Mouse (Mus musculus) limb, embryonic 13.5 days (tissue): ENCODE data around the gene Prickle1. TPM values are rescaled to one million over a fixed set of nuclear protein-coding genes. Genes with fewer than 3 reads are reported as not detected.
A peak's percentile ranks its signal among the peaks of the same experiment; 100 is the strongest.

Experiments used
- ATAC-seq: fragments of 200-750 bp; cut with Nextera tagmentation; 2 replicates; pipeline ENCODE4 v1.8.0; 2017; ENCODE audit warnings: low read depth, moderate number of reproducible peaks, moderate TSS enrichment; ENCODE audit not compliant: low FRiP score
- H3K27ac ChIP-seq: fragments of 300-500 bp; sonication (generic); 2 replicates; pipeline ENCODE4 v1.5.1; 2015; ENCODE audit warnings: inconsistent platforms, mild to moderate bottlenecking, moderate library complexity
- H3K27me3 ChIP-seq: fragments of 300-500 bp; sonication (generic); 2 replicates; pipeline ENCODE4 v1.6.1; 2015; ENCODE audit warnings: mild to moderate bottlenecking, inconsistent platforms
- H3K36me3 ChIP-seq: fragments of 300-500 bp; sonication (generic); 2 replicates; pipeline ENCODE4 v1.6.1; 2015; ENCODE audit warnings: inconsistent platforms, mild to moderate bottlenecking, moderate library complexity
- H3K4me1 ChIP-seq: fragments of 300-500 bp; sonication (generic); 2 replicates; pipeline ENCODE4 v1.6.1; 2015; ENCODE audit warnings: inconsistent platforms
- H3K4me2 ChIP-seq: fragments of 300-500 bp; sonication (generic); replicated peaks from 2 replicates; pipeline ENCODE4 v1.6.1; 2015; ENCODE audit warnings: inconsistent platforms, mild to moderate bottlenecking, moderate library complexity
- H3K4me3 ChIP-seq: fragments of 300-500 bp; sonication (generic); 2 replicates; pipeline ENCODE4 v1.5.1; 2015; ENCODE audit warnings: moderate library complexity, mild to moderate bottlenecking, inconsistent platforms
- H3K9ac ChIP-seq: fragments of 300-500 bp; sonication (generic); 2 replicates; pipeline ENCODE4 v1.6.1; 2015; ENCODE audit warnings: mild to moderate bottlenecking, inconsistent platforms
- H3K9me3 ChIP-seq: fragments of 300-500 bp; sonication (generic); 2 replicates; pipeline ENCODE4 v1.6.1; 2016; ENCODE audit warnings: inconsistent platforms
- WGBS: fragments of 180-500 bp; shearing (Covaris S2); methylation state at CpG from one replicate; pipeline ENCODE4 v1.1.7; 2015; 5-methylcytosine and 5-hydroxymethylcytosine counted together
- polyA plus RNA-seq: library from polyadenylated mRNA; unstranded; fragments of >200 nt; fragmentation: Nextera tagmentation; extraction: Ambion mirVana; gene quantifications from 2 replicates; pipeline ENCODE4 v1.2.1, GENCODE M21; 2015

The Prickle1 gene
- polyA plus RNA-seq, 1 experiment from 2014 or later = 57.2 TPM

GRCm38 (mm10) chr15:93537745-93538144 is 57.9 kb downstream of the Prickle1 start:
- WGBS = 75% methylated on average over 7 of the region's 7 CpGs
- Histone ChIP-seq H3K9ac (no peak overlapping the region), H3K27me3 (no peaks in the 10 kb centered on the region), H3K4me1 (peaks cover 66% of the 10 kb centered on the region), H3K9me3 (no peaks in the 10 kb centered on the region), H3K27ac (peak overlapping the region; percentile 55; the same call in 1 of the 2 replicates), H3K4me3 (no peak overlapping the region), H3K36me3 (0 out of 2 replicates have a peak, but pooled peaks cover 9% of the 10 kb centered on the region), H3K4me2 (no peak overlapping the region)
- ATAC-seq = no peak

GRCm38 (mm10) chr15:93536191-93536590 is 59.5 kb downstream of the Prickle1 start:
- 61% methylated on average over 4 of the region's 4 CpGs for WGBS
- no peak overlapping the region for H3K4me2 ChIP-seq
- no peak for ATAC-seq
- H3K9ac ChIP-seq = no peak overlapping the region
- H3K4me1 ChIP-seq = peaks cover 65% of the 10 kb centered on the region
- no peaks in the 10 kb centered on the region for H3K27me3 ChIP-seq
- H3K9me3 ChIP-seq = no peaks in the 10 kb centered on the region
- no peak overlapping the region for H3K27ac ChIP-seq
- H3K36me3 ChIP-seq = 0 out of 2 replicates have a peak, but pooled peaks cover 8% of the 10 kb centered on the region
- H3K4me3 ChIP-seq = no peak overlapping the region

GRCm38 (mm10) chr15:93530703-93531032 is 65.0 kb downstream of the Prickle1 start:
- Histone ChIP-seq H3K27ac (0 out of 2 replicates have a peak overlapping the region, but pooled peaks have one; percentile 15), H3K4me3 (no peak overlapping the region), H3K27me3 (no peaks in the 10 kb centered on the region), H3K9ac (no peak overlapping the region), H3K4me2 (no peak overlapping the region), H3K9me3 (no peaks in the 10 kb centered on the region), H3K36me3 (no peaks in the 10 kb centered on the region), H3K4me1 (peaks cover 54% of the 10 kb centered on the region)
- WGBS = 64% methylated on average over 3 of the region's 3 CpGs
- ATAC-seq = no peak

- Histone ChIP-seq H3K4me3 (no peak overlapping the region), H3K36me3 (no peaks in the 10 kb centered on the region), H3K9ac (no peak overlapping the region), H3K4me1 (peaks cover 53% of the 10 kb centered on the region), H3K27ac (peak overlapping the region; percentile 15; the same call in 1 of the 2 replicates), H3K27me3 (no peaks in the 10 kb centered on the region), H3K9me3 (no peaks in the 10 kb centered on the region), H3K4me2 (no peak overlapping the region)
- ATAC-seq = no peak
- WGBS = 48% methylated on average over 12 of the region's 12 CpGs
Observed at GRCm38 (mm10) chr15:93529831-93530702, 65.6 kb downstream of the Prickle1 start.

GRCm38 (mm10) chr15:93525305-93525917 is 70.3 kb downstream of the Prickle1 start:
- peaks cover 48% of the 10 kb centered on the region for H3K4me1 ChIP-seq
- no peaks in the 10 kb centered on the region; the same call in 1 of the 2 replicates for H3K27me3 ChIP-seq
- 0 out of 2 replicates have a peak, but pooled peaks cover 4% of the 10 kb centered on the region for H3K36me3 ChIP-seq
- no peak for ATAC-seq
- H3K9ac ChIP-seq = no peak overlapping the region
- no peak overlapping the region for H3K4me3 ChIP-seq
- no peak overlapping the region for H3K27ac ChIP-seq
- H3K9me3 ChIP-seq = no peaks in the 10 kb centered on the region
- 90% methylated on average over 5 of the region's 5 CpGs for WGBS
- no peak overlapping the region for H3K4me2 ChIP-seq

GRCm38 (mm10) chr15:93521787-93522180 is 73.9 kb downstream of the Prickle1 start:
- Histone ChIP-seq H3K27ac (no peak overlapping the region), H3K4me3 (no peak overlapping the region), H3K36me3 (0 out of 2 replicates have a peak, but pooled peaks cover 4% of the 10 kb centered on the region), H3K4me2 (no peak overlapping the region), H3K9me3 (no peaks in the 10 kb centered on the region), H3K27me3 (no peaks in the 10 kb centered on the region; the same call in 1 of the 2 replicates), H3K4me1 (peaks cover 64% of the 10 kb centered on the region), H3K9ac (no peak overlapping the region)
- no peak for ATAC-seq
- WGBS = 44% methylated on average over 3 of the region's 3 CpGs

- H3K27ac ChIP-seq = no peak overlapping the region
- WGBS = 50% methylated on average over 11 of the region's 11 CpGs
Observed at GRCm38 (mm10) chr15:93521088-93521786, 74.5 kb downstream of the Prickle1 start.

GRCm38 (mm10) chr15:93519836-93520826 is 75.6 kb downstream of the Prickle1 start:
- Histone ChIP-seq H3K27ac (peak overlapping the region; percentile 91; the same call in 1 of the 2 replicates), H3K9me3 (no peaks in the 10 kb centered on the region), H3K4me1 (peaks cover 70% of the 10 kb centered on the region), H3K36me3 (0 out of 2 replicates have a peak, but pooled peaks cover 4% of the 10 kb centered on the region), H3K4me3 (peak overlapping the region; percentile 80), H3K27me3 (no peaks in the 10 kb centered on the region; the same call in 1 of the 2 replicates), H3K9ac (peak overlapping the region; percentile 84), H3K4me2 (peak overlapping the region; percentile 95)
- no peak for ATAC-seq
- WGBS = 8% methylated on average over 17 of the region's 17 CpGs

More at GRCm38 (mm10) chr15:93521088-93521786, 74.5 kb downstream of the Prickle1 start:
- Histone ChIP-seq H3K36me3 (0 out of 2 replicates have a peak, but pooled peaks cover 4% of the 10 kb centered on the region), H3K4me2 (peak overlapping the region; percentile 95), H3K27me3 (no peaks in the 10 kb centered on the region; the same call in 1 of the 2 replicates), H3K9me3 (no peaks in the 10 kb centered on the region), H3K9ac (no peak overlapping the region), H3K4me3 (no peak overlapping the region), H3K4me1 (peaks cover 64% of the 10 kb centered on the region)
- no peak for ATAC-seq

- under 1% methylated on average over 84 of the region's 85 CpGs for WGBS
- Histone ChIP-seq H3K4me3 (peak overlapping the region; percentile 80), H3K4me1 (peaks cover 79% of the 10 kb centered on the region), H3K27ac (peak overlapping the region; percentile 91), H3K4me2 (peak overlapping the region; percentile 95), H3K36me3 (0 out of 2 replicates have a peak, but pooled peaks cover 4% of the 10 kb centered on the region), H3K9ac (peak overlapping the region; percentile 84), H3K27me3 (no peaks in the 10 kb centered on the region; the same call in 1 of the 2 replicates), H3K9me3 (no peaks in the 10 kb centered on the region)
- peak; percentile 86 for ATAC-seq
Observed at GRCm38 (mm10) chr15:93518941-93519835, 76.5 kb downstream of the Prickle1 start.
